Mouse (Mus musculus) neural tube, embryonic 11.5 days (tissue): ENCODE results near the gene Proz. TPM values are rescaled to one million over a fixed set of nuclear protein-coding genes. Genes with fewer than 3 reads are reported as not detected.

Experiments used
- ATAC-seq: fragments of 200-750 bp; cut with Nextera tagmentation; 2 replicates; pipeline ENCODE4 v1.8.0; 2017; ENCODE audit warnings: moderate number of reproducible peaks, mild to moderate bottlenecking, moderate TSS enrichment, moderate library complexity; ENCODE audit not compliant: insufficient read depth, low FRiP score, low TSS enrichment
- DNase-seq: peaks from one replicate; pipeline ENCODE4 v3.0.0-alpha.2; 2015; ENCODE audit warnings: low spot score
- H3K27ac ChIP-seq: fragments of 300-500 bp; sonication (generic); 2 replicates; pipeline ENCODE4 v1.5.1; 2014; ENCODE audit warnings: low read depth, mild to moderate bottlenecking, low read length
- H3K27me3 ChIP-seq: fragments of 300-500 bp; sonication (generic); 2 replicates; pipeline ENCODE4 v1.6.1; 2014; ENCODE audit warnings: mild to moderate bottlenecking, low read length, mixed read lengths; ENCODE audit not compliant: control insufficient read depth, insufficient read depth
- H3K36me3 ChIP-seq: fragments of 300-500 bp; sonication (generic); 2 replicates; pipeline ENCODE4 v1.6.1; 2014; ENCODE audit warnings: mild to moderate bottlenecking, low read length, moderate library complexity, mixed read lengths; ENCODE audit not compliant: control insufficient read depth, insufficient read depth
- H3K4me1 ChIP-seq: fragments of 300-500 bp; sonication (generic); 2 replicates; pipeline ENCODE4 v1.6.1; 2014; ENCODE audit warnings: low read length, mixed read lengths; ENCODE audit not compliant: control insufficient read depth, insufficient read depth
- H3K4me2 ChIP-seq: fragments of 300-500 bp; sonication (generic); 2 replicates; pipeline ENCODE4 v1.6.1; 2014; ENCODE audit warnings: low read depth, mild to moderate bottlenecking, moderate library complexity
- H3K4me3 ChIP-seq: fragments of 300-500 bp; sonication (generic); 2 replicates; pipeline ENCODE4 v1.5.1; 2014; ENCODE audit warnings: low read depth, low read length
- H3K9ac ChIP-seq: fragments of 300-500 bp; sonication (generic); 2 replicates; pipeline ENCODE4 v1.6.1; 2014; ENCODE audit warnings: mild to moderate bottlenecking, low read length
- H3K9me3 ChIP-seq: fragments of 300-500 bp; sonication (generic); 2 replicates; pipeline ENCODE4 v1.6.1; 2016; ENCODE audit warnings: low read length; ENCODE audit not compliant: control insufficient read depth
- WGBS: fragments of 180-500 bp; shearing (Covaris S2); extraction: QIAGEN DNeasy Blood & Tissue Kit; methylation state at CpG from one replicate; pipeline ENCODE4 v1.1.7; 2014; 5-methylcytosine and 5-hydroxymethylcytosine counted together
- polyA plus RNA-seq: library from polyadenylated mRNA; unstranded; fragments of >200 nt; fragmentation: Nextera tagmentation; extraction: Ambion mirVana; gene quantifications from 2 replicates; pipeline ENCODE4 v1.2.1, GENCODE M21; 2014

The Proz gene
- polyA plus RNA-seq, 1 experiment from 2014 or later, result 0.09 TPM

DNA sequence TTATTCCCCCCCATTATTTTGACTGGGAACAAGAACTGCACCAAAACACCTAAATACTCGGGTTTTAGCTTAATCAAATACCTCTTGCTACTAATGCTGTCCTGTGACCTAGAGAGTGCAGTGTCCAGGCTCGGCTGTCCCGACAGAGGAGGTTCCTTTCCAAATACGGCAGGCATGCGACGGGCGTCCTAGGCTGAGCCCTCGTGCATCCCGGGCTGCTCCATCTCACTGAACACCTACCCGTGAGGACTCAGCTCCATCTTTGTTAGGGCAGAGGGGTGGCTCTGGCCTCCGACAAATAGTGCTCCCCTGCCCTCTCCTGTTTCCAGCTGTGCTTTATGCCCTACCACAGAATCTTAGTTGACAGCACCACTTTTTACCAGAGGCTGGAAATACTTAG lies 51.2 kb downstream of the Proz start:
- H3K9ac ChIP-seq, result no peak overlapping the region
- no peak for DNase-seq
- H3K9me3 ChIP-seq, result no peaks in the 10 kb centered on the region
- H3K36me3 ChIP-seq, result no peaks in the 10 kb centered on the region
- no peaks in the 10 kb centered on the region for H3K27me3 ChIP-seq
- no peak overlapping the region for H3K4me2 ChIP-seq
- 0 out of 2 replicates have a peak, but pooled peaks cover 2% of the 10 kb centered on the region for H3K4me1 ChIP-seq
- no peak overlapping the region for H3K27ac ChIP-seq
- ATAC-seq, result no peak
- H3K4me3 ChIP-seq, result no peak overlapping the region
- WGBS, result 88% methylated on average over 11 of the region's 11 CpGs

DNA sequence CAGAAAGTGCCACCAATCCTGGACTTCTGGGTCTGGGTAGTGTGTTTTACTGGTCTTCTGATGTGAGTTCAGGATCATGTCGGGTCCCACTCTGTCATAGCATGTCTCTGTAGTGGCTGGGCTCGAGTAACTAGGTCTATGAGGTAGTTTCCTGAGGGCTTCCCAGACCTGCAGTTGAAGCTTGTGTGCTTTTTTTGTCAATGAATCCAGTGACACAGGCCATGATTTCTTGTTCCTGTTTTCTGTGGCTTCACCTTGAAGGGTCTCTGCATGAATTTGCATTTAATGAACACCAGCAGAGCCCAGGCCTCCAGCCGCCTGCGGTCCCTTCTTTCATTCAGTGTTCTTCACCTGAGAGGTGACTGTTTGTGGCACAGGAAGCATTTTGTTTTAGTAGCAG lies 52.5 kb downstream of the Proz start:
- Histone ChIP-seq H3K9ac (no peak overlapping the region), H3K36me3 (no peaks in the 10 kb centered on the region), H3K9me3 (no peaks in the 10 kb centered on the region), H3K4me3 (no peak overlapping the region), H3K4me1 (0 out of 2 replicates have a peak, but pooled peaks cover 2% of the 10 kb centered on the region), H3K4me2 (no peak overlapping the region), H3K27ac (no peak overlapping the region), H3K27me3 (no peaks in the 10 kb centered on the region)
- WGBS, result 93% methylated on average over 4 of the region's 4 CpGs
- DNase-seq, result no peak
- no peak for ATAC-seq

GRCm38 (mm10) chr8:13117096-13117495 lies 56.4 kb downstream of the Proz start:
- no peak overlapping the region for H3K9ac ChIP-seq
- no peaks in the 10 kb centered on the region for H3K36me3 ChIP-seq
- WGBS, result 90% methylated on average over 2 of the region's 2 CpGs
- H3K4me3 ChIP-seq, result no peak overlapping the region
- ATAC-seq (no peak), DNase-seq (no peak)
- no peaks in the 10 kb centered on the region for H3K9me3 ChIP-seq
- H3K27ac ChIP-seq, result no peak overlapping the region
- H3K4me1 ChIP-seq, result no peaks in the 10 kb centered on the region
- no peaks in the 10 kb centered on the region for H3K27me3 ChIP-seq
- H3K4me2 ChIP-seq, result no peak overlapping the region

GRCm38 (mm10) chr8:13118516-13118915 lies 57.8 kb downstream of the Proz start:
- Histone ChIP-seq H3K27ac (no peak overlapping the region), H3K36me3 (no peaks in the 10 kb centered on the region), H3K4me1 (no peaks in the 10 kb centered on the region), H3K4me3 (no peak overlapping the region), H3K27me3 (no peaks in the 10 kb centered on the region), H3K9ac (no peak overlapping the region), H3K9me3 (no peaks in the 10 kb centered on the region), H3K4me2 (no peak overlapping the region)
- no peak for ATAC-seq
- whole genome bisulfite sequencing, result 83% methylated on average over 3 of the region's 3 CpGs
- DNase-seq, result no peak

DNA sequence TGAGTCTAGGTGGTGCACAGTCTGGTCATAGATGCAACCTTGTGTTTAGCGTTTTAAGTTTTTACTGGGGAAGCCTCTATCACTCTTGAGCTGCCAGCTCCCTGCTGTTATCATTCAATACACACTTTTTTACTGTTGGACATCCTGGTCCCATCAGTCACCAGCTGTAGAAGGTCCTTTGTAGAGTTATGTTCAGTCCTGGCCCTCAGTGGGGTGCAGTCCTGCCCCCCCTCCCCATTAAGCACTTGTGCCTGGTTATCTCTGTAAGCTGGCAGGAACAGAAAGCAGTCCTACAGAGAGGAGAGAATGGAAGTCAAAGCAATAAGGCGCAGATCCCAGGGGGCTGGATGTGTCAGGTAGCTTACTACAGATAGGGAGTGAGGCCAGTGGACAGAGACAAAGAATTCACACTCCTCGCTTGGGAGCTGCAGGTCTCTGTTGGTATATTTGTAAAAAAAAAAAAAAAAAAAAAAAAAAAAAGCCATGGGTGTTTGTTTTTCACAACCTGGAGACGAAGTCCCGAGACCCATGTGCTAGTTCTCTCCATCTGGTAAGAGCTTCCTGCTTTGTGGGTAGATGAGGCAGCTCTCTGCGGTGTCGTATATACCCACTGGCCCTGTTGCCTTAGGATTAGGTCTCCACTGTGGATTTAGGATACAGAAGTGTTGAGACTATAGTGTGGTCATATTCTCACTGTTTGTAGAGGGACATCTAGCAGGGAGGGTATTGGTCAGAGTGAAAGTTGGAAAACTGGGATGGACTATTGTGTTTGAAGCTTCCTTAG lies 60.4 kb downstream of the Proz start:
- Histone ChIP-seq H3K9ac (no peak overlapping the region), H3K4me1 (no peaks in the 10 kb centered on the region), H3K36me3 (peaks cover 7% of the 10 kb centered on the region; the same call in 1 of the 2 replicates), H3K9me3 (no peaks in the 10 kb centered on the region), H3K4me3 (no peak overlapping the region), H3K27me3 (no peaks in the 10 kb centered on the region), H3K4me2 (no peak overlapping the region), H3K27ac (no peak overlapping the region)
- 84% methylated on average over 7 of the region's 7 CpGs for WGBS
- no peak for ATAC-seq
- DNase-seq, result no peak

DNA sequence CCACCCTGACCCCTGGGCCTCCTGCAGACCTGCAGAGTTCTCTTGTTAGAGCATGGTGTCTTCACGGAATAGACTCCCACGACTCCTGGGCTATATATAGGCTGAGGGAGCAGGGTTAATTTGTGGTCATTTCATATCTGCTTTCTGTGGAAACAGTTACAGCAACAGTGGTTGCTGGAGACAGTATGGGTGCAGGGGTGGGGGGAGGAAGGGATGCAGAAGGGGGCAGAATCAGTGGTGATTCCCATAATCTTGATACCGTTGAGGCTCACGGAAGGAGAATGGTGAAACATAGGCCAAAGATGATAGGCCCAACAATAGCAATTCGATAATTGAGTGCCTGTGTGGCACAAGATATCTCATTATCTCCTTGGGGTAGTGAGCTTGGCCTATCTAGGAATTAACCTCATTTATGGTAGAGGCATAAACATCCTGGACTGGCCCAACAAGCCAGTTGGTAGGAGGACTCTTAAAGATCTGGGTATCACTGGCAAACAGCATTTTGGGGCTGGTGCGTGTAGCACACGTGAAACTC lies 62.2 kb downstream of the Proz start:
- Histone ChIP-seq H3K4me1 (no peaks in the 10 kb centered on the region), H3K27ac (no peak overlapping the region), H3K9me3 (no peaks in the 10 kb centered on the region), H3K4me3 (no peak overlapping the region), H3K4me2 (no peak overlapping the region), H3K9ac (no peak overlapping the region), H3K36me3 (peaks cover 7% of the 10 kb centered on the region; the same call in 1 of the 2 replicates), H3K27me3 (no peaks in the 10 kb centered on the region)
- no peak for DNase-seq
- WGBS, result 92% methylated on average over 7 of the region's 7 CpGs
- ATAC-seq, result no peak

DNA sequence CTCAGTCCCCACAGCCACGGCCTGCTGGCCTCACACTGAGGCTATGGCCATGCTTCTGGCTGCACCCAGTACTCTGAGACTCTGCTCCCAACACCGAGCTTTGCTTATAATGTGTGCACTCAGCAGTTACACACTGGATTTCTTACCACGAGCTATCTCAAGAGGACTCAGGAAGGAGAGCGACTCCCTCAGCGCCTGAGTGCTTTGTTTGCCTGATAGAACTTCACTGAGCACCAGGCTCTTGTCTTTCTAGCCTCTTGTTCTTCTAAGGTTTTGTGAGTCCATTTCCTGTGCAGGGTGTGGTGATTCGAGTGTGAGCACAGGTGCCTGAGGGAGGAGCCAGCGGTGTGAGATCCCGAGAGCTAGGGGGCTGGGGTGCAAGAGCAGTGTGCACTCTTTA lies 64.2 kb downstream of the Proz start:
- 96% methylated on average over 8 of the region's 8 CpGs for WGBS
- no peak for ATAC-seq
- H3K9me3 ChIP-seq, result no peaks in the 10 kb centered on the region

More for the DNA sequence above, 64.2 kb downstream of the Proz start:
- Histone ChIP-seq H3K27ac (no peak overlapping the region), H3K27me3 (no peaks in the 10 kb centered on the region), H3K9ac (no peak overlapping the region), H3K4me1 (no peaks in the 10 kb centered on the region), H3K4me2 (no peak overlapping the region), H3K4me3 (no peak overlapping the region), H3K36me3 (peaks cover 10% of the 10 kb centered on the region)
- DNase-seq, result no peak
